Mouse (Mus musculus): ENCODE measurements around the gene Capn13.
"Not testable (repeated sequence)": the region's sequence is repeated elsewhere in the genome, so short reads cannot be mapped to it uniquely, and the experiment has no call there.

Gene Capn13

DNA sequence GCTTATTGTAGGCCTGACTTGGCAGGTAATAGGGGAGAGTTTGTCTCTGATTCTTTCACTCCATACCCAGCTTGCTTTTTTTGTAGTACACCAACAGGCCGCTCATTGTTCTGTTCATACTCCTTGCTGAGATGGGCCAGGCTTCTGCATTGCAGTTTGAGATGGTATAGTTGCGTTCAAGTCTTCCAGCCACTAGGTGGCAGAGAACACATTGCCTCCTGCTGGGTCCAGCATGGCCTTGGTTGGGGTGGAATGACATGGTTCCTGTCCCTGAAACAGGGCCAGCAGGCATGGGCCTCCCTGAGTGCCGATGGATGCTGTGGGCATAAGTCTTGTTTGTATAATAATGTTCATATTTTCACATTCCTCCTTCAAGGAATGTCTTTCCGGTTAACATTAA is 122.9 kb downstream of the Capn13 start:
- DNase-seq (ENCODE audit: low read depth, low spot score): no peak

- DNase-seq (ENCODE audit: low read depth, low spot score): no peak
Measured at GRCm38 (mm10) chr17:73275066-73275465, 125.6 kb downstream of the Capn13 start.

DNA sequence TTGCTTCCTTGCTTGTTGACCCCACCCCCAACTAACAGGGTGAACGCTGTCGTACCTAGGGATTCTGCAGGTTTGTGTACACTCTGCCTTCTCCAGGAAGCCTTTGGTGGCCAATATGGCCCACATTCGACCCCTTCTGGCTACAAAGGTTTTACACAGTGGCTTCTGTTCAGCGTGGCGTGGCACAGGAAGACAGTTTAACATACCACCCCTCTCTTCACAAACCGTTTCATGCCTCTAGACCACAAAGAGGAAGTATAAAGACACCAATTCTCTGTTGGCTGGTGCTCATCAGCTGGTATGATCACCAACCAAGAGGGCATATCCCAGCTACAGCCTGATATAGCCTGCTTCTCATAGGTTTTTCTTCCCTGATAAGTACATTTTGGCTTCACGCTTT is 126.9 kb downstream of the Capn13 start:
- peak; percentile 40 for DNase-seq (ENCODE audit: low read depth, low spot score)

GRCm38 (mm10) chr17:73271797-73272600 is 128.7 kb downstream of the Capn13 start:
- peak; percentile 36 for DNase-seq (ENCODE audit: low read depth, low spot score)

- peak; percentile 58 for DNase-seq (ENCODE audit: low read depth, low spot score)
Measured at GRCm38 (mm10) chr17:73270871-73271796, 129.5 kb downstream of the Capn13 start.

DNA sequence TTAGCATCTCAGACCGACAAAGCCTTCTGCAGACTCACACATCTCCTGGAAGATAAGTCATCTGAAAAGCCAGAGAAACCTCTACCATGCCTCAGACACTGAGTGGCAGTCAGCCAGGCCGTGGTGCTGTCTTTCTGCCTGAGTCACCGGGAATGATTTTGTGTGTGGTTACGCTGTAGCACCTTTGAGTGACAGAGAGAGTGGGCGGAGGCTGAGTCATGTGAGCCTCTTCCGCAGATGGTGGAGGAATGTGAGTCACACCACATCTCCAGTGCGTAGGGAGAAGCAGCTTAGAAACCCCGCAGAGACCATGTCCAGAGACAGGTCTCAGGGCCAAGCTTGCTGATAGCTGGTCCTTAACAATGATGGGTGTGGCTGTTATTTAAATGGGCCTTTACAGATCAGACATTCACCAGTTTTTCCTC is 137.6 kb downstream of the Capn13 start:
- DNase-seq (ENCODE audit: low read depth, low spot score): peak; percentile 89

DNA sequence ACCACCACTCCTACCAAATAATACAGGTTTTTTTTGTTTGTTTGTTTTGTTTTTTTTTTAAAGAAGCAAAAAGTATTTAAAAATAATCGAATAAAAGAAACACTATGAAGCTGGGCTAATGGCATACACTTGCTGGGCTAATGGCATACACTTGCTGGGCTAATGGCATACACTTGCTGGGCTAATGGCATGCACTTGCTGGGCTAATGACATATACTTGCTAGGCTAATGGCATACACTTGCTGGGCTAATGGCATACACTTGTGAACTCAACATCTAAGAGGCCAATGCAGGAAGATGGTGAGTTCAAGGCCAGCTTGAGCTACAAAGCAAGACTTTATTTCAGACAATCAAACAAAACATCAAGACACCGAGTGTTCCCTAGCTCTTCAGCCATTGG is 138.1 kb downstream of the Capn13 start:
- DNase-seq (ENCODE audit: low read depth, low spot score): no peak

GRCm38 (mm10) chr17:73259258-73259657 is 141.4 kb downstream of the Capn13 start:
- DNase-seq (ENCODE audit: low read depth, low spot score): not testable (repeated sequence)

DNA sequence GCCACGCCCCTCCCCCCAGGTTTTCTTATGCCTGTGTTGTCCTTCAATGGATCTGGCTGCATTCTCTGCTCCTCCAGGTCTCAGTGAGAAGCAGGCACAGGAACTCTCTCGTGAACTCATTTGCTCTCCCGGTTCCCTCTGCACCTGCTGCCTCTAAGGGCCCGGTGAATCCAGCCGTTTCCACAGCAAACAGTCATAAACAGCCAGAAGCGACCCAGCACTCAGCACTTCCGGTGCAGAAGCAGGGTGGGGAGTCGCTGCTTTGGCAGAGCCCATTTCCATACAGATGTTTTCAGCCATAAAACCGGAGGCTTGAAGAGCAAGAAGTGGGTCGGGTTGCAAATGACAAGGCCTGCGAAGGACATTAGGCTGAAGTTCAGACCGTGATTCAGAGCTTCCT is 142.0 kb downstream of the Capn13 start:
- DNase-seq (ENCODE audit: low read depth, low spot score): peak; percentile 35
